In the genomic region with DNA sequence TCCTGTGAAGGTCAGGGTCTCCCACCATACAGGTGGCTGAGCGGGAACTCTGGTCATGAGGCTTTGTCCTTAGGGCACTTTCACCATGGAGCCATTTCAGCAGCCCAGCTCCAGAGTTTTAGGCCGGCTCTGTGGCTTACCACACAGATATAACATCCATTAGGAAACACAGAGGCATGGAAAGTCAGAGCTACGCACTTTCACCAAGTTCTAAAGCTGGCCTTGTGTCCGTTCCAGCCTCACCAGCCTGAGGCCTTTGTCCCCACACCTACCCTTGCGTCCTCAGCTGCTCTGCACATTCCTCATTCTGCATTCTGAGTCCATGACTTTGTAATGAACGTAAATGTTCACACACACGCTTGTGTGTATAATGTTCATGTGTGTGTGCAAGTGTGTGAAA, we compare ENCODE assay signal across 1 mouse cellular context.
TF ChIP-seq lines count a peak whose summit lies in the region.

No protein-coding gene starts in this region.

TF ChIP-seq in CH12.LX, 34 proteins besides CTCF, POLR2A, EP300 and RAD21:
- TF ChIP-seq MYC (IDR thresholded peaks at IDR 0.05; ENCODE audit: low read depth, low read length) (no peak), MAZ (IDR thresholded peaks at IDR 0.05; ENCODE audit: low read depth, low read length) (no peak), ZC3H11A (IDR thresholded peaks at IDR 0.05; ENCODE audit: low read depth, low read length) (no peak), SIN3A (IDR thresholded peaks at IDR 0.05; ENCODE audit: low read length) (no peak), USF1 (IDR thresholded peaks at IDR 0.05; ENCODE audit: low read depth, low read length) (no peak)
